Mouse (Mus musculus) embryonic facial prominence, embryonic 11.5 days (tissue): ENCODE data around the gene 2810408A11Rik. TPM values are rescaled to one million over a fixed set of nuclear protein-coding genes. Genes with fewer than 3 reads are reported as not detected.

ENCODE experiments used
- microRNA-seq: library from miRNA; unstranded; fragments of <30 nt; microRNA quantifications from one replicate; pipeline ENCODE4, GENCODE M21; 2016; ENCODE audit warnings: borderline number of aligned reads
- polyA plus RNA-seq: library from polyadenylated mRNA; unstranded; fragments of >200 nt; fragmentation: Nextera tagmentation; extraction: Ambion mirVana; gene quantifications from 2 replicates; pipeline ENCODE4 v1.2.1, GENCODE M21; 2014

2810408A11Rik gene
- polyA plus RNA-seq, 1 experiment from 2014 or later = 17.6 TPM

Small RNAs within 50 kb of the gene (microRNA-seq; reads per million reads assigned to microRNA genes)
- gene Mir6924 = not detected

Other genes starting within 250 kb of the 2810408A11Rik start
- gene Sox15, start 245.7 kb downstream of the 2810408A11Rik start, polyA plus RNA-seq = not detected in 2 replicates
- 25.9 and 28.0 TPM in 2 replicates for gene Mpdu1, start 238.3 kb downstream of the 2810408A11Rik start, polyA plus RNA-seq
- 5.5 and 7.6 TPM in 2 replicates for gene Cd68, start 234.8 kb downstream of the 2810408A11Rik start, polyA plus RNA-seq
- gene Eif4a1, start 228.6 kb downstream of the 2810408A11Rik start, polyA plus RNA-seq = 959 and 1,000 TPM in 2 replicates
- 106 and 108 TPM in 2 replicates for gene Senp3, start 218.9 kb downstream of the 2810408A11Rik start, polyA plus RNA-seq
- 0.24 and 0.42 TPM in 2 replicates for gene Tnfsf13, start 215.2 kb downstream of the 2810408A11Rik start, polyA plus RNA-seq
- 3.6 and 4.3 TPM in 2 replicates for gene Tnfsf12, start 205.1 kb downstream of the 2810408A11Rik start, polyA plus RNA-seq
- 1.2 and 1.5 TPM in 2 replicates for gene Tnfsfm13, start 204.9 kb downstream of the 2810408A11Rik start, polyA plus RNA-seq
- gene Polr2a, start 142.3 kb downstream of the 2810408A11Rik start, polyA plus RNA-seq = 51.4 and 56.5 TPM in 2 replicates
- gene Slc35g3, start 139.0 kb downstream of the 2810408A11Rik start, polyA plus RNA-seq = 0.18 TPM in 1 of 2 replicates, not detected in the other
- 1.1 and 1.2 TPM in 2 replicates for gene Zbtb4, start 135.1 kb downstream of the 2810408A11Rik start, polyA plus RNA-seq
- 3.0 and 3.6 TPM in 2 replicates for gene Chrnb1, start 105.0 kb downstream of the 2810408A11Rik start, polyA plus RNA-seq
- 0.92 and 0.97 TPM in 2 replicates for gene Fgf11, start 99.1 kb downstream of the 2810408A11Rik start, polyA plus RNA-seq
- 2.1 and 2.8 TPM in 2 replicates for gene Tmem102, start 95.4 kb downstream of the 2810408A11Rik start, polyA plus RNA-seq
- not detected in 2 replicates for gene Gm39566, start 85.7 kb downstream of the 2810408A11Rik start, polyA plus RNA-seq
- not detected in 2 replicates for gene Spem2, start 82.5 kb downstream of the 2810408A11Rik start, polyA plus RNA-seq
- gene Spem1, start 78.8 kb downstream of the 2810408A11Rik start, polyA plus RNA-seq = 0.27 TPM in 1 of 2 replicates, not detected in the other
- 8.2 and 9.1 TPM in 2 replicates for gene Nlgn2, start 63.2 kb downstream of the 2810408A11Rik start, polyA plus RNA-seq
- 294 and 335 TPM in 2 replicates for gene Tmem256, start 62.5 kb downstream of the 2810408A11Rik start, polyA plus RNA-seq
- gene Plscr3, start 54.6 kb downstream of the 2810408A11Rik start, polyA plus RNA-seq = 90.0 and 102 TPM in 2 replicates
- gene Tnk1, start 42.3 kb downstream of the 2810408A11Rik start, polyA plus RNA-seq = 1.1 and 1.9 TPM in 2 replicates
- not detected in 2 replicates for gene Tmem95, start 23.0 kb downstream of the 2810408A11Rik start, polyA plus RNA-seq
- gene Kctd11, start 19.6 kb downstream of the 2810408A11Rik start, polyA plus RNA-seq = 3.2 and 3.5 TPM in 2 replicates
- gene Acap1, start 5.4 kb downstream of the 2810408A11Rik start, polyA plus RNA-seq = 0.56 and 0.60 TPM in 2 replicates
- gene Neurl4, start 85 bp upstream of the 2810408A11Rik start, polyA plus RNA-seq = 11.5 and 13.8 TPM in 2 replicates
- 76.2 and 81.8 TPM in 2 replicates for gene Gps2, start 12.9 kb upstream of the 2810408A11Rik start, polyA plus RNA-seq
- gene Eif5a, start 21.0 kb upstream of the 2810408A11Rik start, polyA plus RNA-seq = 2,030 and 2,067 TPM in 2 replicates
- 5.5 and 6.6 TPM in 2 replicates for gene Ybx2, start 34.8 kb upstream of the 2810408A11Rik start, polyA plus RNA-seq
- gene Slc2a4, start 47.2 kb upstream of the 2810408A11Rik start, polyA plus RNA-seq = 20.2 and 20.5 TPM in 2 replicates
- 17.1 and 22.0 TPM in 2 replicates for gene Cldn7, start 63.8 kb upstream of the 2810408A11Rik start, polyA plus RNA-seq
- gene Ctdnep1, start 80.2 kb upstream of the 2810408A11Rik start, polyA plus RNA-seq = 26.2 and 26.5 TPM in 2 replicates
- gene Elp5, start 81.5 kb upstream of the 2810408A11Rik start, polyA plus RNA-seq = 156 and 157 TPM in 2 replicates
- gene Gabarap, start 90.2 kb upstream of the 2810408A11Rik start, polyA plus RNA-seq = 474 and 509 TPM in 2 replicates
- gene Phf23, start 94.8 kb upstream of the 2810408A11Rik start, polyA plus RNA-seq = 57.7 and 58.0 TPM in 2 replicates
- gene Dvl2, start 99.6 kb upstream of the 2810408A11Rik start, polyA plus RNA-seq = 34.9 and 35.7 TPM in 2 replicates
- 54.2 and 57.6 TPM in 2 replicates for gene Acadvl, start 114.4 kb upstream of the 2810408A11Rik start, polyA plus RNA-seq
- gene Dlg4, start 116.0 kb upstream of the 2810408A11Rik start, polyA plus RNA-seq = 7.6 and 11.2 TPM in 2 replicates
- 0.46 and 0.95 TPM in 2 replicates for gene Asgr1, start 153.1 kb upstream of the 2810408A11Rik start, polyA plus RNA-seq
- not detected in 2 replicates for gene Asgr2, start 191.7 kb upstream of the 2810408A11Rik start, polyA plus RNA-seq
- 0.39 TPM in 1 of 2 replicates, not detected in the other for gene Mgl2, start 229.3 kb upstream of the 2810408A11Rik start, polyA plus RNA-seq